Mouse (Mus musculus) gastrocnemius, postnatal 10 days (tissue): ENCODE measurements at regions not wholly inside any gene's neighbourhood (a gene's known extent, or its start where the extent isn't known, plus 50 kb on each side); places are given as distances from the start of the nearest gene placed in this dataset.

Source experiments
- DNase-seq: peaks from one replicate; pipeline ENCODE4 v3.0.0; 2021; ENCODE audit warnings: mixed read lengths

DNA sequence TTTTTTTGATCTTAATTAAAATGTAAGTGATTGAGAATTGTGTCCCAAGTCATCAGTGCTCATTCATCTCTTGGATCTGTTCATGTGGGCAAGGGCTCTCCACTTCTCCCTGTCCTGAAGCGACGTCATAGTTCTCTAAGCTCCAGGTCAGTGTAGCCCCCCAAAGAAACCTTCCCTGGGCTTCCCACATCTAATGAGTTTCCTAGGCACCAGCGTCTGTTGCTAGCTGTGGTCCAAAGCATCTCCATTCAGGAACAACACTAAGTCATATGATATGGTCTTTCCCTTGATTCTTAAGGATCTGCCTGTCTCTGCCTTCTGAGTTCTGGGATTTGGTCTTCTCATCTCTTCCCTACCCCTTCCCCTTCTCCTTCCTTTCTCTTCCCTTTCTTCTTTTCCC lies 66.3 kb upstream of the Sox4 start:
- DNase-seq, result no peak

GRCm38 (mm10) chr13:29016145-29016651 lies 62.7 kb upstream of the Sox4 start:
- no peak for DNase-seq

DNA sequence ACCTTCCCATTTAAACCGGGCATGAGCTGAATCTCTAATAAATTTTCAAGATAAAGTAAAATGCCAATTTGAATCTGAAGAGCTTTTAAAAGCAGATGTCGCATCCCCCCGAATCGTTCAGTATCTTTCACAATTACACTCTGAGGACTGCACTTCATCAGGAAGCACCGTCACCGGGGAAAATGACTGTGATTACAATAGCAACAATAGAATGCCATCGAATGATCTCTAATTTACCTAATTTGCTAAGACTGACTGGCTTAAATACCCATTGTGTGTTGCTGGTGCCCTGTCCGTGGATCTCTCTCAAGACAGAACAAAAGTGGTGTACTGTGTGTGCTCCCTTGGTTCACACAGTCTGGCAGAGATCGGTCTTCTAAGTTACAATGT lies 62.1 kb upstream of the Sox4 start:
- no peak for DNase-seq

- DNase-seq, result no peak
These were observed 61.5 kb upstream of the Sox4 start for GRCm38 (mm10) chr13:29014827-29015604.

- DNase-seq, result peak; percentile 9
These were observed 60.7 kb upstream of the Sox4 start for GRCm38 (mm10) chr13:29014066-29014826.

DNA sequence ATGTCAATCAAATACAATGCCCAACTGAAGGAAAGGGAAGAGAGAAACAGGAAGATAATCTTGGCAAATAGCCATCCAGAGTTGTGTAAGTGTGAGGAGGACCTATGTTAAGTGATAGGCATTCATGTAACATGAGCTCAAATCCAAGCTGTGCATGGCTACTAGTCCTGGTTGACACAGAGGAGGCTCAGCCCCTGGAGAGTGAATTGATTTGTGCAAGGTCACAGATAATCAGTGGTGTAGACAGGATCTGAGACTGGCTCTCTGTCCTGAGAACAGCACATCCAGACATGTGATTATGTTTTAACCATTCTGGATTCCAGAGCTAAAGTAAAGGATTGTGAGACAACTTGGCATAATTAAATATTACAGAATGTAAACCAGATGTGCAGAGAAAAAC lies 53.0 kb upstream of the Sox4 start:
- no peak for DNase-seq
